8 mouse cellular contexts compared by ENCODE assay signal in genomic region chr15:89196313-89196706, GRCm38 (mm10). TPM values are rescaled to one million over a fixed set of nuclear protein-coding genes. Genes with fewer than 3 reads are reported as not detected.
DNase-seq lines count a peak whose midpoint lies in the region; ATAC-seq lines count a peak whose summit lies in the region.

Dennd6b (minus strand) TSS chr15:89196496.

- peak within 1 kb of the TSS; percentile 77 for H3K4me3 ChIP-seq in hindbrain, embryonic 11.5 days (ENCODE audit: low read depth, low read length)

- H3K9me3 ChIP-seq in hindbrain, embryonic 11.5 days (ENCODE audit: control insufficient read depth, low read length) = no peaks in the 10 kb centered on the region

- peak within 1 kb of the TSS; percentile 64 for H3K4me2 ChIP-seq in hindbrain, embryonic 11.5 days (replicated peaks; ENCODE audit: low read depth, low read length)

- WGBS in hindbrain, embryonic 11.5 days = under 1% methylated on average over 33 of the region's 38 CpGs

- ATAC-seq in hindbrain, embryonic 11.5 days (ENCODE audit: low FRiP score) = peak; percentile 99

- H3K27me3 ChIP-seq in hindbrain, embryonic 11.5 days (ENCODE audit: control insufficient read depth, insufficient read depth, low read length) = no peaks in the 10 kb centered on the region

- peak within 1 kb of the TSS; percentile 93 for H3K9ac ChIP-seq in hindbrain, embryonic 11.5 days (ENCODE audit: low read depth, low read length)

- no peaks in the 10 kb centered on the region for H3K36me3 ChIP-seq in hindbrain, embryonic 11.5 days (ENCODE audit: control insufficient read depth, insufficient read depth, low read length)

- peak within 1 kb of the TSS; percentile 93 for H3K27ac ChIP-seq in hindbrain, embryonic 11.5 days (ENCODE audit: low read depth, low read length)

- H3K4me1 ChIP-seq in hindbrain, embryonic 11.5 days (replicated peaks; ENCODE audit: control insufficient read depth, insufficient read depth, low read length) = peaks cover 5% of the 10 kb centered on the region; the same call in 1 of the 2 replicates

- peak; percentile 99 for DNase-seq in MN1 (ENCODE audit: low spot score)
- peak; percentile 98 for DNase-seq in cerebellum, adult 9-10 months
- DNase-seq in frontal cortex, adult 2 months (ENCODE audit: extremely low spot score in 1 of 2, low spot score in 1 of 2) = peak; percentile 97 to 99
- peak; percentile 98 for DNase-seq in hindbrain, embryonic 11.5 days (ENCODE audit: low spot score)
- peak; percentile 96 to 98 for DNase-seq in layer of hippocampus, postnatal 10 days (ENCODE audit: low spot score in 2 of 2)
- DNase-seq in lung, postnatal 10 days = peak; percentile 99
- DNase-seq in ovary, postnatal 36 days (ENCODE audit: low spot score) = peak; percentile 97
- peak; percentile 98 for DNase-seq in thymus, postnatal 25 days

RNA-seq across cellular contexts. Expression of gene Dennd6b, which starts in this region (rescaled TPM):
- polyA plus RNA-seq in frontal cortex, adult 2 months (2012; rRNA removed) = 143 and 146 TPM in 2 replicates
- polyA plus RNA-seq in hindbrain, embryonic 11.5 days (2014; fragmentation: Nextera tagmentation; extraction: Ambion mirVana) = 28.3 and 31.2 TPM in 2 replicates
- 10 to 100 TPM; 33.1 to 37.5 TPM for total RNA-seq in layer of hippocampus, postnatal 10 days (2021)

Comparison
In these comparisons a context has a peak if more than half of its experiments do, and no peak if none do; other contexts are left out.
1. Peak in every context shown above with its lines: DNase-seq, ATAC-seq, H3K4me3 ChIP-seq and H3K27ac ChIP-seq.